Mouse (Mus musculus) bone marrow macrophage, adult 2 months (primary cell): Measurements from ENCODE around the gene Srarp.

Experiments used
- CTCF ChIP-seq: IDR thresholded peaks from 2 replicates; pipeline ENCODE4 v1.5.1; 2012; ENCODE audit warnings: low read depth, mild to moderate bottlenecking, low read length, moderate library complexity
- POLR2A ChIP-seq: IDR thresholded peaks from 2 replicates; pipeline ENCODE4 v1.6.1; 2012; ENCODE audit warnings: mild to moderate bottlenecking, low read depth, low read length, borderline replicate concordance

GRCm38 (mm10) chr4:141404518-141405313, 31.2 kb downstream of the Srarp start:
- TF ChIP-seq CTCF (peak; percentile 69; the same call in 1 of the 2 replicates), POLR2A (no peak)
